Mouse (Mus musculus): ENCODE results near the gene Gpr137.

The Gpr137 gene

DNA sequence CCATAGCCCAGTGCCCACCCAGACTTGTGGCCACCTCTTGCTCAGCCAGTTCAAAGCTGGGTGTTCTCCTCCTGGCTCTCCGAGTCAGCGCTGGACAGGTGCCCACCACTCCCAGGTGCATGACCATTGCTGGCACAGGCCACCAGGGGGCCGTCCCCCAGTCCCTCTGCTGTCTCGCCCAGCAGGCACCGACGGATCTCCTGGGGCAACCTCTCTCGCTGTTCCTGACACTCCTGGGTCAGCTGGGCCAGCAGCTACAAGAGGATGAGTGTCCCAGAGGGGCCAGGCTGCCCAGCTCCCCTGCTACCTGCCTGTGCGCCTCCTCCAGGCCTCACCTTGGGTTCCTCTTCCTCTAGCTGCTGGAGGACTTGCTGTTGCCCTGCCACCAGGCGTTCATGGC lies 11.8 kb upstream of the Gpr137 start:
- no peak for TF ChIP-seq GATA4 (IDR thresholded peaks at IDR 0.05; ENCODE audit: insufficient replicate concordance, low read length)

DNA sequence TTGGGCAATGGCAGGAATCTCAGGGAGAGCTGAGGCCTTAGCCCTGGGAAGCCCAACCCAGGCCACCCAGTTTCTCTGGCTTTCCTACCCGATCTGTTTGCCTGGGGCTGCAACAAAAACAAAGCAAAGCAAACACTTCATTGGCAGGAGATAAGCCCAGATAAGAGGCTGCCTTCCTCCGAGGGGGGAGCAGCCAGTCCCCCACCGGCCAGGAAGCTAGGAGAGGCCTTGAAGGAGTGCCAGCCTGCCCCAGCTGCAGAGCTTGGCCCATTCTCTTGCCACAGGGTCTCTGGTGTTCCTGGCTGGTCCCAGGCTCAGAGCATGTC lies 10.4 kb upstream of the Gpr137 start:
- peak; percentile 98 for TF ChIP-seq GATA4 (IDR thresholded peaks at IDR 0.05; ENCODE audit: insufficient replicate concordance, low read length)

DNA sequence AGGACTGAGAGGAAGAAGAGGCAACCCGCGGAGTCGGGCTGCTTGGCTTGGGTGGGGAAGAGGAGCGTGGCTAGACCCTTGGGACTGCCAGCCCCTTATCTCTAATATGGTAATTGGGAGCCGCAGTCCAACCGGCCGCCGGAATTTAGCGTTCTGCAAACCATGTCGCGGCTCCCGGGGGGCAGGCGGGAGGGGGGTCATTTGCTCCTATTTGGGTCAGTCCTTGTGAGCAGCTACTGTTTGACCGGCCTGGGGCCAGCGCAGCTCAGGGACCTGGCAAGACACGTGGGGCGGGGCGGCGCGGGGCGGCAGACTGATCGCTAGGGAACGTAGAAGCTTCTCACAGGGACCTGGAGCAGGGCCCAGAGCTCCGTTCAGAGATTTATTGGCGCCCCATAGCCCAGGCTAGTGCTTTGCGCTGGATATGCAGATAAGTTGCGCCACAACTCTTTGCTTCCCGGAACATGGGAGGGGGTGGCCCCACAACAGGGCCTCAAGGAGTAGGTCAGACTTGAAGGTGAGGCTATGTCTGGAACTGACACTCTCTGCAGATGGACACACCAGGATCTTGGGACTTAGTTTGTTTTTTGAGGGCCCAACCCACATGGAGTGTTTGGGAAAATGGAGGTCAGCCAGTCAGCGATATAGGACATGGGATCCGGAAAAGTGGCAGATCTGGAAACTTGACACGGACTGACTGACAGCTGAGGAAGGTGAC lies 9.9 kb upstream of the Gpr137 start:
- 0 out of 2 replicates have a peak, but pooled peaks have one; percentile 34 for TF ChIP-seq GATA4 (IDR thresholded peaks at IDR 0.05; ENCODE audit: insufficient replicate concordance, low read length)

DNA sequence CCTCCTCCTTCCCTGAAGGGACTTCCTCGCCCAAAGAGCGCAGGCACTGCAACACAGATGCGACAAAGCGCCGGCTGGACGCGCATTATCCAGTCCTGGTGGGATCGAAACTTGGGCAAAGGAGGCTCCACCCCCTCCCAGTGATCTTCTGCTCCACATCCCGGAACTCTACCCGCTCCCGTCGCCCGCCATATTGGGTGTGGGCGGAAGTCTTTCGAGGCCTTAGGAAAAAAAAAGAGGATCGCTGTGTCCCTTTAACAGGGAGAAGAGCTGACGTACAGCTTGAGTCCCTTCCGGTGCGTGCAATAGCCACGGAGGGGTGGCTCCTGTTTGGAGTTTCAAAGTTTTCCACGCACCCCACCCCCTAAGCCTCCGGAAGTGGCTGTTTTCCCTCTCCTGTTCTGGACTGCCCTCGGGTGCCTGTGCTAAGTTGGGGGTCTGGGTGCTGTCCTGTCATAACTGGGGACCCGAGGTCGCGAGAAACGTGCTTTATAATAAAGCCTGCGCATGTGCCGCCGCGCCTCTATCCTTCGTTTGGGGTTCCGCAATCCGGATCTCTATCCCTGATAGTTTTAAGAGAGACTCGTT lies 9.2 kb upstream of the Gpr137 start:
- no peak; the same call in 1 of the 2 replicates for TF ChIP-seq GATA4 (IDR thresholded peaks at IDR 0.05; ENCODE audit: insufficient replicate concordance, low read length)

DNA sequence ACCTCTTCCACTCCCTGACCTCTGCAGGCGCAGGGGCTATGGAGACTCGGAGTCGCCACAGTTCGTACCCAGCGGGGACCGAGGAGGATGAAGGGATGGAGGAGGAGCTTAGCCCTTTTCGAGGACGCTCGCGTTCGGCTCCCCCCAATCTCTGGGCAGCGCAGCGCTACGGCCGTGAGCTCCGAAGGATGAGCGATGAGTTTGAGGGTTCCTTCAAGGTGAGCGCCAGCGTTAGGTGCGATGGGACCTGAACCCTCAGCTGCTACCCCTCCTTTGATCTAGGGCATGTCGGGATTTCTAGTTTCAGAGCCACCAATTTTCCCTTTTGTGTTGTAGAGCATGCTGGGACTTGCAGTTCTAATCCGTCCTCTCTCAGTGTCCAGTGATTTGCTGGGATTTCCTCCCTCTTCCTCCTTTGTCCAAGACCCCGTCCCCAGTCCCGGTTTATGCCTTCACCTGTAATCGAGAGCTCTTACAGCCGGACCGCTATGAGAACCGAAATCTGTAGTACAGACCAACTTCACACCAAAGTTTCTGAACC lies 8.4 kb upstream of the Gpr137 start:
- no peak for TF ChIP-seq GATA4 (IDR thresholded peaks at IDR 0.05; ENCODE audit: insufficient replicate concordance, low read length)

DNA sequence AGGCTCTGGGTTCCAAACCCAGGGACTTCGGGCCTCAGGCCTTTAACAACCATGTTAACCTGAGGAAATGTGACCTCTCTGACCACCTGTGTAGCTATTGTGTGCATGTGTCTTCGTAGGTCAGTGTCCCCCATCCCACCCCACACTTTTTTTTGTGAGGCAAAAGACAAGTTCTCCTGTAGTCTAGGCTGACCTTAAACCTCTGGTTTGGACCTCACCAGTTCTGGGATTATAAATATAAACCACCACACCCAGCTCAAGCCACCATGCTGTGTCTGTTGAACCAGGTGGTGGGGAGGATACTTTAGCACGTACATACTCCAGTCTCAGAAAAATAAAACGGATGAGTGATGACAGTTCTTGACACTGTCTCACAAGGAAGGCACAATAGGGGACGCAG lies 7.7 kb upstream of the Gpr137 start:
- TF ChIP-seq GATA4 (IDR thresholded peaks at IDR 0.05; ENCODE audit: insufficient replicate concordance, low read length) = no peak

DNA sequence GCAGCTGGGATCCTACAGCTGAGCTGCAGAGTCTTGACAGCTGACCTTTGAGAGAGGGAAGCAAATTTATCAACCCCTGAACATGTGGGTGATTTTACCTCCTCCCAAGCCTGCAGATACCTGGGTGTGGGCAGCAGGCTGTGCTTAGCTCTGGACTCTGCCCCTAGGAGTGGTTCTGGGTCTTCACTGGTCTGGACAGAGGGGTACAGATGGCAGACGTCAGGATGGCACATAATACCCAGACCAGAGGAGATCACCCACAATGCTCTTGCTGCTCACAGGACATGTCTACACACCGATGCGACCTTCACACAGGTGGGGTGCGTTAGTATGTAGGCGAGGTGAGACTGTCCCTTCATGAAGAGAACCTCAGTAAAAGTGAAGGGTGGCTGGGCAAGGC lies 7.3 kb upstream of the Gpr137 start:
- no peak for TF ChIP-seq GATA4 (IDR thresholded peaks at IDR 0.05; ENCODE audit: insufficient replicate concordance, low read length)

DNA sequence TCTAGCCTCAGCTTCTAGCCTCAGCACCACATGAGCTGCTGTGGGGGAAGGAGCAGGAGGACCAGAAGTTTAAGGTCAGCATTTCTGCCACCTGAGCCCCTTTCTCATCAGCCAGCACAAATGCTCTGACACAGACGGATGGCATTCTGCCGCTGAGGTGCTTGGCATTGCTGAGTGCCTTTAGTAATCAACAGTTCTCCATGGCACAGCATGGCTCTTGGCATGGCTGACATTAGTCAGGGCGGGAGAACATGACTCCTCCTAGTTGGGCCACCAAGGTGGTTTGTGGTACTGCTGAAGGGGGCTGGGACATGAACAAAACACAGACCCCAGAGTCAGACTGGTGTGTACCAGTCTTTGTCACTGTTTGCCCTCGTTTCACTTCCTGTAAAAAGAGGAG lies 5.9 kb upstream of the Gpr137 start:
- no peak for TF ChIP-seq GATA4 (IDR thresholded peaks at IDR 0.05; ENCODE audit: insufficient replicate concordance, low read length)

DNA sequence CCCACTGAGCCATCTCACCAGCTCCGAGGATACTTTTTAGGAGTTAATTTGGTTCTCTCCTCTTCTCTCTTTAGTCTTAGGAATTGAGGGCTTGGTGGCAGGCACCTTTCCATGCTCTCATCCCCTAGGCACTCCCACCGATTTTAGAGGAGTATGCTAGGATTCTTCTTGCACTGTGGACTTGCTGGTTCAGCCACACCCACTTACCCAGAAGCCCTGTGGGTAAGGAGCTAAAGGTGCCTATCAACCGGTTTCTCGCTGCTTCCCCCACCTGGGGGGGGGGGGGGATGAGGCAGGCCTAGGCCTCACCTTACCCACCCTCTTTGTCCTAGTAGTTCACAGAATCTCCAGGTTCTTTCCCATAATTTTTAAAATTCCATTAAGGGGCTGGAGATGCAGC lies 5.5 kb upstream of the Gpr137 start:
- no peak for TF ChIP-seq GATA4 (IDR thresholded peaks at IDR 0.05; ENCODE audit: insufficient replicate concordance, low read length)

DNA sequence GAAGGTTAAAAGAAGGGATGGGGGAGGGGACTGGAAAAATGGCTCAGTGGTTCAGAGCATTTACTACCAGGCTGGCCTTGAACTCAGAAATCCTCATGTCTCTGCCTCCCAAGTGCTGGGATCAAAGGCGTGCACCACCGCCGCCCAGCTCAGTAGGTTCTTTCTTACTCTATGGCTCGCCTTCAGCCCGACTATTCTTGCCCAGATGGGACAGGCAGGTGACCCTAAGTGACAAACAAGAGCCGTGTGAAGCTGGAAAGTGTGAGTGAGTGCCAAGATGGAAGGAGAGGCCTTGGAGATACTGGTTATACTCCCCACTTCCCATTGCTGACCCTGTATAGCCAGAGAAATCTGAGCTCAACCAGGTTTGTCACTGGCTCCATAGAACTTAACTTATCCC lies 1.4 kb upstream of the Gpr137 start:
- TF ChIP-seq GATA4 (IDR thresholded peaks at IDR 0.05; ENCODE audit: insufficient replicate concordance, low read length) = no peak

DNA sequence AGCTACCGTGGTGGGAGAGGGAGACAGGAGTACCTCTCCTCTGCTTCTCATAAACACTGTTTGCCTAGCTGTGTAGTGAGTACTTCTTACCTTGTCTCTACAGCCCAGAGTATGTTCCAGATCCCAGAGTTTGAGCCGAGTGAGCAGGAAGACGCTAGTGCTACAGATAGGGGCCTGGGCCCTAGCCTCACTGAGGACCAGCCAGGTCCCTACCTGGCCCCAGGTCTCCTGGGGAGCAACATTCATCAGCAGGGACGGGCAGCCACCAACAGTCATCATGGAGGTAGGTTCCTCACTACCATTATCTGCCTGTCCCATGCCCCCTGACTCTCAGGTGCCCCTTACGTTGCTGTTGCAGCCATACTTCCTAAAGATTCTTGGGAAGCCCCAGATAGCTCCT lies 484 bp upstream of the Gpr137 start:
- TF ChIP-seq GATA4 (IDR thresholded peaks at IDR 0.05; ENCODE audit: insufficient replicate concordance, low read length) = no peak

DNA sequence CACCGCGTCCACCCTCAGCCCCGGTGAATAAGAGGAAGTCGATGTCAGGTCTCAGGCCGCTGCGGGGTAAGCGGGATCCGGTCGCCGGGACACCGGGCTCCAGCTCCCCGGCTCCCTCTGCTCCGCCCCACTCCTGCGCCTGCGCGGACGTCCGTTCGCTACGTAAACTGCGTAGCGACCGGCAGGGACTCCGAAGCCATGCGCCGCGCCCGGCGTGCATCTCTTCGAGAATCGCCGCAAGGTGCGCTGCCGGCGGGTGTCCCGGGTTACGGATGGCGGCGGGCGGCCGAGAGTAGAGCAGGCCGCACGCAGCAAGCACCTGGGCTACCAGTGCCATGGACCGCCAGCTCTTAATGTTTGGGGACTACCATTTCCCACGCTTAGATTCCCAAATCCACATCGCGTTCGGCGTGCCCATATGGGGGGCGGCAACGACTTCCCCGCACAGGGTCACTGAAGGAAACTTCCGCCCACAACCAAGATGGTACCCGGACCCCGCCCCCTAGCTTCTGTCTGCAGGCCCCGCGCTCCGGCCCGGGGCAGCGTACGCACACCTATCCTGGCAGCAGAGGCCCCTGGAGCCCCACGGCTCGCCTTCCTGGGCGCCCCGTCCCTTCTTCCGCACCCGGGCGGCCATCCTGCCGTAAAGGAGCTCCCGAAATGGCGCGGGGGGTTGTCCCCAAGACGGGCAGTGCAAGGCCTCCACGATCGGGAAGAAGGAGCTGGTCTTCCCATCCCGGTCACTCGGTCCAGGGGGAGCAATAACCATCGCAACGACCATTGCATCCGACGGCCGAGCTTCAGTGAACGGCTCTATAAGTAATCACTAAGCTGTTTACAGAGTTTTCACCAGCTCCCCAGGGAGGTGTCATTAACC lies 670 bp downstream of the Gpr137 start, which contains the start of gene Bad:
Gene Bad (plus strand): TSS at position 490 of the 877 bp plus-strand sequence.
- no peak for TF ChIP-seq GATA4 (IDR thresholded peaks at IDR 0.05; ENCODE audit: insufficient replicate concordance, low read length)

DNA sequence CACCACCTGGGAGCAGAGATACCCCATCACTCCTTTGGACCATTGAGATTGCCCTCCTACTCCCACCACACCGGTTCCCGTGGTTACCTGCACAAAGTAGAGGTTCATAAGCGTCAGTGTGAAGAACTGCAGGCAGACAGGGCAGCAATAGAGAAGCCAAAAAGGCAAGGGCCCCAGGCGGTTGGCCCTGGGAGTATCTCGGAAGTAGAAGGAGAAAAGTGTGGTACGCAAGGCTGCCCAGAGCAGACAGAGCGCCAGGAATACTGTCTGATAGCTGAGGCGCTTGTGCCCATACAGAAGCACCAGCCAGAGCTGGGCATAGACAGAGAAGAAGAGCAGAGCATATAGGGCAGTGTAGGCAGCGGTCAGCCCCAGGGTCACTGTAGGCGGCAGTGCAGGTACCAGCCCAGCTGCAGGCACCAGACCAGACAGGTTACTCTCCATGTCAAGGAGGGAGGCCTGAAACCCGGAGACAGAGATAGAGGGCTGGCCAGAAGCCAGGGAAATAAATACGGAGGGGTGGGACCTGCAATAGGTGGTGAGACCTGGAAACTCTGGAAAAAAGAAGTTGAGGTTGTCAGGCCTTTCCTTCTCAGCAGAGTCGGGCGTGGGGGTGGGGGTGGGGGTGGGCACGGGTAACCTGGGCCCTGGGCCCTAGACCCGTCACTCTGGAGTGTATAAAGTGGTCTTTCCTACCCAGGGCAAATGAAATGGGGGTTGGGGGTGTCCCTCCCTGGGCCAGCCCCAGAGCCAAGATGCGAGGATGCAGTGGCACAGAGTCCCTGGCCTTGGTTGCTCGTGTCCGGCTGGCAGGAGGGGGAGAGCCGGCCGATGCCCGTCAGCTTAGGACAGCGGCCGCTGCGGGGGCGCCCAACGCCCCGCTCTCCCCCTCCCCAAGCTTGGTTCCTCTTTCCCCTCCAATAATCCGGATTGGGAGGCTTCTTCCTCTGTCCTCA lies 1.6 kb downstream of the Gpr137 start:
- no peak for TF ChIP-seq GATA4 (IDR thresholded peaks at IDR 0.05; ENCODE audit: insufficient replicate concordance, low read length)

DNA sequence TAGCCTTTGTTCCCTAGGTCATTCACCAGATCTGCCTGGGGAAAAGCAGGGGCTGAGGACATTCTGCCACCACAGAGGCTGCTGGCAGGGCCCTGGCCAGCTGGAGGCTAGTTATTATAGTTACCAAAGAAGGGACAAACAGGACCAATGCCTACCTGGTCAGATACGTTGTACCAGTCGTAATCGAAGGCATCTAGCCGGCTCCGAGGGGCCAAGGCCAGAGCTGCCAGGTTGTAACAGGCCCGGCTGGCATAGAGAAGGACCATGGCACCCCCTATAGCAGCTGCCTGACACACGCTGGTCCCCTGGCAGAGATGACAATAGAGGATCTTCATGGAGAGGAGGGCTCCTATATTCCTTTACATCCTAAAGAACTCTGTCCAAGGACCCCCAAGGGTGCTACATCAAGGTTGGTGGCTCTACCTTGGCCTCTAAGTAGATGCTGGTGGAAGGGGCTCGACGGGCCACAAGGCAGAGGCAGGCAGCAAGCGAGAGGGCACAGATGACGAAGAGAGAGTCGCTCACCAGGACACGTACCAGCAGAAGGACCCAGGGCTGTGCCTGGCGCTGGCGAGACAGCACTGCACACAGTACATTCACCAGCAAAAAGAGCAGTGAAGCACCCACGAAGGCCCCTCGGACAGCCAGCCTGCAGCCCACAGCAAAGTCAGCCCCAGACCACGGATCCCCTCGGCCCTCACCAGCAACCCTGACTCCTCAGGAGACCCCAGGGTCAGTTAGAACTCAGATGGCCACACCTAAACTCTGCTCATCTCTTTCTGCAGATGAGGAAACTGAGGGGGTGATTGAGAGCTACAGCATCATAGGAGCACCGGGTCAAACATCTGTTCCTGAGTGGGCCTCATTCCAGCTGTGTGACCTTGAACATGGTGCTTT lies 2.9 kb downstream of the Gpr137 start:
- no peak for TF ChIP-seq GATA4 (IDR thresholded peaks at IDR 0.05; ENCODE audit: insufficient replicate concordance, low read length)

Measured in liver, adult (tissue).